Mouse (Mus musculus) spleen, postnatal 10 days (tissue): ENCODE measurements around the gene Gm7102.
"Not testable (repeated sequence)": the region's sequence is repeated elsewhere in the genome, so short reads cannot be mapped to it uniquely, and the experiment has no call there.

Experiments
- DNase-seq, 2 experiments: peaks; one replicate each; pipeline ENCODE4 v3.0.0; 2021 to 2022; ENCODE audit warnings: low spot score in 2 of 2

The Gm7102 gene

DNA sequence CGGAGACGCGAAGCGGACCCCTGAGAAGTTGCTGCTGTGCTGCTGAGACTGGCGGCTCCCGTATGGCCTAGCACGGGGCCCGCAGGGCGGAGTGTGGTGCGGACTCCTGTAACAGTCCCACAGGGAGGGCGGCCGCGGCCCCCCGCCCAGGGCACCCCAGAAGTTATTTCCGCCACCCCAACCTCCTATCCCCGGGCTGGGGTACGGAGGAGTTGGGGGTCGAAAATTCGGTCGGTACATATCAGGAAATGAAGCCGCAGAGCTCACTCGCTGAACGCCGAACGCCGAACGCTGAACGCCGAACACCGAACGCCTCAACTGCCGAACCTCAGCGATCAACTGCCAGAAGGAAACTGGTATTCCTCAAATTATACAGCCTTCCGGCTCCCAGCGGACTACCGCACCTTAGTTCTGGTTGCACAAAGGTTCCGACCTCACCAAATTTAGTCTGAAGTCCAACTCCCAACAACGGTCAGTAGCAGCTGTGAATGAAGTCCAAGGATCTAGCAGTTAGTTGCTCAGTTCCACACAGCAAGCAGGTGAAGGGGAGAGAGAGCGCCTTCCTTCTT lies at the start of gene Gm7102:
Gene Gm7102 (minus strand): TSS at position 554 of the 569 bp plus-strand sequence.
- DNase-seq, result no peak

DNA sequence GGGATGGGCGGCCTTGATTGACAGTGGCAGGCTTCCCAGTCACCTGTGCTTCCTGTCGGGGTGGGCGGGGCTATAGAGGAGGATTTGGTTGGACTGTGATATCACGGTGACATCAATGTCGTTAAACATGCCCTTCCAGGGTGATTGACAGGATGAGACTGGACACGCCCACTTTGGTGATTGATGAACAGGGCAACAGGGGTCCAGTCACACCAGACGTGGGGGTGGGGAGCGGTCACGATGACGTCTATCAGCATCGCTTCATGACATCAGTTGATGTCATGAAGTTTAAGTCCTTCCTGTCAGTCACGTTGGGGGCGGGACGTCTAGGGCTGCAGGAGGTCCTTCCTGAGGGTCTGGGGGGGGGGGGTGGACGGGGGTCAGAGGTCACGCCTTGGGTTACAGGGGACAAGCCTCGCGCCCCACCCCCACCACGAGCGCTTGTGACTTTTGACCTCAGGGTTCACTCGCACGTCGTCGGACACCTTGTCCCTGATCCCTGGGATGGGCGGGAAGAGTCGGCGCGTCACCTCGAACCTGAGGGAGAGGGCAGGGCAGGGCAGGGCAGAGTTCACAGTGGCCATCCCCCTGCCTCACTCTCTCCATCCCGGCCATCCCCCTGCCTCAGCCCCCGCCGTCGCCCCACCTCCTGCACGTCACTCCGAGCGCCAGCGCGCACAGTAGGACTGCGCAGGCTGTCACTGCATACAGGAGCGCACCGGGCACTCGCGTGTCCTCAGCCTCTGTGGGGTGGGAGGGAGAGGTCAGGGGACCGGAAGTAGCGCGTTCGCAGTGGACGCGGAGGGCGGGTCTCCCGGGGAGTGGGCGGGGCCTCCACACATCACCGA lies 48.8 kb upstream of the Gm7102 start:
- peak in 1 of 2 experiments; percentile 28 for DNase-seq

DNA sequence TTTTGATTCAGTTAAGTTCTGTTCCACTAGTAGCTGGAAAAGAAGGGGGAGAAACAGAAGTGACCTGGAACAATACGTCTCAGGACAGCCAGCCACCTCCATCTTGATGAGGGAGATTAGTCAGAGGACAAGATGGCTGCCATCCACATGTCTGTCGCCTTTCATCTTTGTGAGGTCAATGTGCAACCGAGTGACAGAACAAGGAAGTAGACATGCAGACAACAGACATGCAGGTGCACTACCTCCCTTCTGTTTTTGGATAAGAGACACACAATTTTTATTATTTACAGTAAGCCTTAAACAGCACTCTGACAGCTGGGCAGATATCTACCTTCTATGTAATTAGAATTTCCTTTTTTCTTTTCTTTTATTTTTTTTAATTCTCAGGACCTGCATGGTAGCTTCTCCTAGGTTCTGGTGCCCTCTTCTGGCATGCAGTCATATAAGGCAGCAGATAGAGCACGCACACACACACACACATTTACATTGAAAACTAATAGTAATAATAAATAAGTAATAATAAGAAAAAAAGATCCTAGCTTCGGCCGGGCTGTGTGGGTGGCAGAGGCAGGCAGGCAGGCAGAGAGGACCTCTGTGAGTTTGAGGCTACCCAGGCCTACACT lies 47.7 kb upstream of the Gm7102 start:
- peak in 1 of 2 experiments; percentile 16 for DNase-seq

GRCm38 (mm10) chr19:61207506-61207905 lies 31.4 kb upstream of the Gm7102 start:
- DNase-seq, result not testable (repeated sequence)

DNA sequence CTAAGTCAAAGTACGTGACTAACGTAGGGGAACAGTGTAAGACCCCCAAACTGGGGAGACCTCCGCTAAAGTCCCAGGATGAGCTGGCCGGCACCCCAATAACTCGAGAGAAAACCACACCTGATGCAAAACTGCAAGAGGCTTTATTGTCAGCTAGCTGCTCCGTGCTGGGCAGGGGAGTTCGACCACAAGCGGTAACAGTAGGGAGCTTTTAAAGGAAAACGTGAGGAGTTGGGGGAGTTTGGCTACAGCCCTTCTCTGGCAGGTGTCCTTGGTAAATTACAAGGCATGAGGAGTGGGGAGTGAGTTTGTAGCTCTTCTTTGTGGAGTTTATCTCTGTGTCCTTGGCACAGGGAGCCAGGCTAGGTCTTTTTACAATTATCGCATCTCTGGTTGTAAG lies 23.7 kb upstream of the Gm7102 start:
- peak; percentile 50 to 63 for DNase-seq

DNA sequence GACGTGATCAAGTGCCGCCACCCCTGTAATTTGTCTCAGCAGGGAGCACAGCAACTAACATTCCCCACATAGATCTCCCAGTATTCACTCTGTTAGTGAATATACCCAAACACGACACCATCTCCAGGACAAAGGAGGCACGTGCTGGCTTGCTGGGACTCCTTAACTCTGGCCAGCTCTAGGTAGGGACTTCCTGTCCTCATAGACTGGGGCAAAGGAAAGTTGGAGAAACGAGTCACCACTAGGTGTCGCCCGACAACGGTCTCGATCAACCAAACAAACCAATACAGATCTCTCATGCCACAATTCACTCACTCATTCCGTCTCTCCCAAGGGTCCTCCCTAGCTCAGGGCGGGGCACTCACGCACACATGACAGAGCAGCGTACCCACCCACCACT lies 23.2 kb upstream of the Gm7102 start:
- DNase-seq, result peak; percentile 87 to 93

DNA sequence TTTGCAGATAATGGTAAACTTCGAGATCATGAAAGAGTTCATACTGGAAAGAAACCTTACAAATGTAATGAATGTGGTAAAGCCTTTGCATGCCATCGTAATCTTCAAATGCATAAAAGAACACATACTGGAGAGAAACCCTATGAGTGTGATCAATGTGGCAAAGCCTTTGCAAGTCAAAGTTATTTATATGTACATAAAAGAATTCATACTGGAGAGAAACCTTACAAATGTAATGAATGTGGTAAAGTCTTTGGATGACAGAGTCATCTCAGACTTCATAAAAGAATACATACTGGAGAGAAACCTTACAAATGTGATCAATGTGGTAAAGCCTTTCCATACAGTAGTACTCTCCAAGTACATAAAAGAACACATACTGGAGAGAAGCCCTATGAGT lies 7.5 kb upstream of the Gm7102 start, which contains the start of gene Gm6020:
Gene Gm6020 (plus strand): TSS at position 301 of the 400 bp plus-strand sequence.
- DNase-seq, result not testable (repeated sequence)

GRCm38 (mm10) chr19:61151701-61152420 lies 24.2 kb downstream of the Gm7102 start:
- DNase-seq, result peak in 1 of 2 experiments; percentile 53

GRCm38 (mm10) chr19:61151372-61151700 lies 24.8 kb downstream of the Gm7102 start:
- peak in 1 of 2 experiments; percentile 48 for DNase-seq

DNA sequence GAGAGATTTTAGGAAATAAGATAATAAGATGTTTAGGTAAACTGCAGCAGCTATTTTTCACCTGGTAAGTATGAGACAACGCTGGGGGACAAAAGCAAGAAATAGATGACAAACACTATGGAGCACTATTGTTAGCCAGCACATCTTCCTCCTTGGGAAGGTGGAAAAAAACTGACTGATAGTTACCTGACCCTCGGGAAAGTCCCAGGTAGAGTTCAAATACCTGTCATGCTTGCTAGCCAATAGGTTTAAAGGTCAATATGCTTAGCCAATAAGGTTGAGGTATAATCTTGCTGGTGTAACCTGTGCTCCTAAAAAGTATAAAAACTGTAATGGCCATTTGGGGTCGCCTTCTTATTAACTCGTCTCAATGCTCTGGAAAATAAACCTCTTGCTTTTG lies 34.8 kb downstream of the Gm7102 start:
- DNase-seq, result no peak

DNA sequence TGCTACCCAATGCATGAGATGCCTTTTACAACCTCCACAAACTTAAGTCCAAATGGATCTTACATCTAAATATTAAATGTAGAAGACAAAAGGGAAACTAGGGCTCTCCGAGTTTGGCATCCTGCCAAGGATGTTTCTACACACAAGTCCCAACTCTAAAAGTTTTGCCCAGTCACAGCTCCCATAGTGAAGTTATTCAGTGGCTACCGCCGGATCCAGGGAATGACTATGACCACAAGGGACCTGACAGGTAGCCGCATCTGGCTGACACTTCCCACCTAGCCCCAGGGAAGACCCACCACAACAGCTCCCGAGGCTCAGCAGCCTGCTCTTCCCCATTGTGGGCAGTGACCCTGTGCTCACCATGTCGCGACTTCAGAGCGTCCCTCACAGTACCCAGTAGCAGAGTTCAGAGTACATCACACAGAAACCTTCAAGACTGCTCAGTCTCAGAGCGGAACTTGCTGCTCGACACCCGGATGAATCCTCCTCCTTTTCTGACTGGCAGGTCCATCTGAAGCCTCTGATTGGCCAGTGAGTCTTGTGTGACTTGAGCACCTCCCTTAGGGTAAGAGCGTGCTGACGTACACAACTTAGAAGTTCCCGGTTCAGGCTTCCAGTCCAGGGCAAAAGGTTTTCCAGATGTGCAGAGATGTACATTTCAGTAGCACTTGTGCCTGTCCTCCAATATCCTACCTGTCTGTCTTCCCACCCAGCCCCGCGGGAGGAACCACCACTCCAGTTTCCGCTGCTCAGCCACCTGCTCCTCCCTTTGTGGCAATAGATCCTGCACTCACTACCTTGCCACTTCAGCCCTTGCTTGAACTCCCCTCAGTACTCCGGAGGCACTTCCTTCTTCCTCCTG lies 35.5 kb downstream of the Gm7102 start, which contains the start of gene Zfp950:
Gene Zfp950 (minus strand): TSS at position 499 of the 865 bp plus-strand sequence.
- DNase-seq, result peak; percentile 73 to 83

DNA sequence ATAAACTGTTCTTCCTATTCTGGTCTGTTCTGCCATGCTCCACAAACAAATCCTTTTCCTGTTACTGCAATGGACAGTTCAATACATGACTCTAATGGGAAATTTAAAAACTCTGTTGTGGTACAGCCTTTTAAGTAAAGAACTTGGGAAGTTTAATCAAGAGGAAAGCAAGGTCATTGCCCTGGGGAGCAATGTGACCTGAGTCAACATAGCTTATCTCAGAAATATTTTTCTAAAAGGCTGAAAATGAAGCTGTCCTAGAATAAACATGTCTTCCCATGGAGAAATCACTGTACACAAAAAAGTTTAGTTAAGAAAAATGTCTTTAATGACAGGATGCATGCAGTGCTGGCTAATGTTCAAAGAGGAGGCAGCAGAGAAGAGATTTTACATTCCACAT lies 37.5 kb downstream of the Gm7102 start:
- no peak for DNase-seq

- no peak for DNase-seq
Measured at GRCm38 (mm10) chr19:61131096-61131495, 45.0 kb downstream of the Gm7102 start.
